Mouse (Mus musculus): Measurements from ENCODE around the gene Sytl1.

The Sytl1 gene

DNA sequence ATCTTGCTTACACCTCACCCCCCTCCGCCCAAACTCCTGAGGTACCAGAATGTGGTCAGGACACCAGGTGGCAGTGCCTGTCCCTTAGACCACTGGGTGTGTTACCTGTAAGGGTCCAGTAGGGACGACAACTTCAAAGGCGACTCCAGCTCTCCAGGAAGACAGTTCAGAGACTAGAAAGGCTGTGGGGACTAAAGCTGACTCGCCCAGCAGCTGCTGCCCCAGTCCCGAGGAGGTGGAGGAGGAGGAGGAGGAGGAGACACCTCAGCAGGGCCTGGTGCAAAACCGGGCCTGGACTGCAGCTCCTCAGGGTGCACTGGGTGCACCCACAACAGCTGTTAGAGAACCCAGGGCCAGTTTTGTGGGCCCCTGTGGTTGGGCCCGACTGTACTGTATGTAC, at the start of gene Sytl1:
Gene Sytl1 (minus strand): TSS at position 232 of the 400 bp plus-strand sequence.
- no peak for DNase-seq

DNA sequence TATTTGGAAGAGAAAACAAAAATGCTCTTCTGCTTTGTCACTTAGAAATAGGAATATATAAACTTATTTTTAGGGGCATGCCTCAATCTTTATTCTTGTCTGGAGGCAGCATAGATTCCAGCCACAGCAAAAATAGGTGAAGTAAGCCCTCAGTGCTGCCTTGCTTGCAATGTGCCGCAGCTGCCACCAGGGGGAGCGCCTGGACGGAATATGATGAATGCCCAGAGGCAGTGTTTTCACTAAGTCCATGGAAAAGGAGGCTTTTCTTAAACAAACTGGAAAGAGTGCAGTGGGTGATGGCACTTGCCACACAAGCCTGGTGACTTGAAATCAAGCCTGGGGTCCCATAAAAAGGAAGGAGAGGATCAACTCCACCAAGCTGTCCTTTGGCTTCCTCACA, 47.0 kb upstream of the Sytl1 start:
- DNase-seq: peak; percentile 90

DNA sequence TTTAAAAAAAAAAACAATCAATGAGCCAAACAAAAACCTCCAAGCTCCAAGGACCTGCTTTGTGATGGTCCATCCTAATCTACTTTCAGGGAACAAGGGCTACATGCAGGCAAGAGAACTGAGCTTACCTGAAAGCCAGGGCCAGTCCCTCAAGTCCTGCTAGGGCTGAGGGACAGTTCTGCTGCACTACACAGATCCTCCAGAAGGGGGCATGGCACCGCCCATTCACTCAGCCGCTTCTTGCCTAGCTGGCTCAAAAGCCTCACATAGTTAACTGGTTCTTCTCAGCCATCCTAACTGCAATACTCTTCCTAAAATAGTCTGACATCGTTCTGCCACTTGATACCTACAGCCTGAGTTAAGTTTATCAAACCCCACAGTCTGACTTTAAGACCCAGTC, 44.4 kb upstream of the Sytl1 start:
- DNase-seq: peak; percentile 67

DNA sequence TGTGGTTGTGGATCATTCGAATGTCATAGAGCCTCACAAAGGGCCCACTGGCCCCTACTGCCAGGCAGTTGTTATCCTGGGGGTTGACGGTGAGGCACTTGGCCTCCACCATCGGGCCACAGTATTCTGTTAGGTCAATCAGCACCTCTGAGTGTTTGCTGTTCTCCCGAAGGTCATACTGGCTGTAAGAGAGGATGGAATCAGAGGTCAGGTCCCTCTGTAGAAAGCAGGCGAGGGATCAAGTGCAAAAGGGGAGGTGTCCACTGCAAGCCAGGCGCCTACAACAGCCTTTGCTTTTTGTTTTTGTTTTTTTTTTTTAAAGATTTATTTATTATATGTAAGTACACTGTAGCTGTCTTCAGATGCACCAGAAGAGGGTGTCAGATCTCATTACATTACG, 42.9 kb upstream of the Sytl1 start:
- no peak for DNase-seq

DNA sequence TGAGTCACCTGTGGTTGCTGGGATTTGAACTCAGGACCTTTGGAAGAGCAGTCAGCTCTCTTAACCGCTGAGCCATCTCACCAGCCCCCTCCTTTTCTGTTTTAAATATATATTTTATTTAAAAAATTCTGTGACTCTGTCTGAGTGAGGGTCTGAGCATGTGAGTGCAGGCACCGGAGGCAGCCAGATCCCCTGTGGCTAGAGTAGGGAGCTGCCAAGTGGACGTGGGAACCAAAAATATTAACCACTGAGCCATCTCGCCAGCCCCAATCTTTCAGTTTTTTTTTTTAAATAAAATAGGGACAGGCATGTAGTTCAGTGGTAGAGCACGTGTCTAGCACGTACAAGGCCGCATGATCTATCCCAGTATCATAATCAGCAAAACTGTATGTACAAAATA, 41.9 kb upstream of the Sytl1 start:
- DNase-seq: no peak

DNA sequence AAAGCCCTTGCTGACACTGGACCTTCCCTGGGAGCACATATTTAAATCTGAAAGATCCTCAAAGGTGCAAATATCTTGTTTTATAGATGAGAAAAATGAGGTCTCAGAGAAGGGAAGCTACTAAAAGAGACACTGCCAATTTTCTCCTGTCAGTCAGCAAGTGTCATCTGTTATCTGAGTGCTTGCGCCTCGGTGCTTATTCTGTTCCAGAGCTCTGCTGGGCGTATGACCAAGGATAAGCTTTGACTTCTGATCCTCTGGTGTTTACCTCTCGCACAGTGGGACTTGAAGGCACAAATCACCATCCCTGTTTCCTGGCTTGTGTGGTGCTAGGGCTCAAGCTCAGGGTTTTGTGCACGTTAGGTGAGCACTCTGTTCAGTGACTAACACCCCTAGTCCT, 39.8 kb upstream of the Sytl1 start:
- DNase-seq: no peak

DNA sequence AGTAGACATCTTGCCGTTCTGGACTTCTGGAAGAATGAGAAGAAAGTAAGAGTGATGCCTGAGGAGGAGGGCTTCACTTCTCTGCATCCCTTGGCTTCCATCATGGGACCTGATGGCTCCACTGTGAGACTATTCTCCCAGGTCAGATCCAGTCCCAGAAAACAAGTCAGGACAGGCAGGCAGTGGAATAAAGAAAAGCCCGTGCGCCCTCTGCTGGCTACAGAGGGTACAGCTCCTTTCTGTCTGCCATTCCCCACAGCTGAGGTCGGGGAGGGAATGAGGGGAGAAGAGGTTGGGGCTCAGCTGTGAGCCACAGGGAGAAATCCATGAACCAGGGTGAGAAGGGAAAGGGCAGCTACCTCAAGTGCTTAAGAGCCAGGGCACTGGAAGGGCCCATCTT, 38.9 kb upstream of the Sytl1 start:
- peak; percentile 76 for DNase-seq

DNA sequence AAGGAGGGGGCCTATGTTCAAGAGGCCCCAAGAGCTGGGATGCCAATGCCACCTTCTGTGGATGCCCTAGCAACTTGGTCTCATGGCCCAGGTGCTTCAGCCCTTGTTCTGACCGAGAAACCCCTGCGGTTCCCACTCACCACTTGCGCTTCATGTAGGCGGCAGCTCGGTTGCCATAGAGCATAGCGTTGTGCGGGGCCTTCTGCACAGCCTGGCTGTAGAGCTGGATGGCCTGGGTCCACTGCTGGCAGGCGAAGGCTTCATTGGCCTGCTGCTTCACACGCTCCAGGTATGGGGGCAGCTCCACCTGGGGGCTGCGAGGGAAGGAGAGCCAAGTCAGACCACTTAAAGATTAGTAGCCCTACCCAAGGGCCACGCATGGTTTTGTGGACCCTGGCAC, 37.5 kb upstream of the Sytl1 start:
- no peak for DNase-seq

DNA sequence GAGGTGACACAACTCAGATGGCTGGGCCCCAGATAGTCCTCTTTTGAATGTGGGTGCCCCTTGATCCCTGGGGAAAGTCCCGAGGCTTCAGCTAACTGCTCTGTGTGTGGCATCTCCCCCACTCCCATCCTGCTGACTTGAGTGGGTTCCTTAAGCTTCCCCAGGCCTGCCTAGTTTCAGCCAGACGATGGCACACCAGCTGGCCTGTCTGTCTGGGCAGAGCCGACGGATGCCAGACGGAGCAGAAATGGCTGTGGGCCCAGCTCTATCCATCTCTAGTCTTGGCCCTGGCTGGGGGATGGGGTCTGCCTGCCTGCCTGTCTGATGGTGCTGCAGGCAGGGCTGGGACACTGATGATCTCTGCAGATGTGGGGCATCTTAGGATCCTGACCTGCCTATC, 36.8 kb upstream of the Sytl1 start:
- DNase-seq: no peak

DNA sequence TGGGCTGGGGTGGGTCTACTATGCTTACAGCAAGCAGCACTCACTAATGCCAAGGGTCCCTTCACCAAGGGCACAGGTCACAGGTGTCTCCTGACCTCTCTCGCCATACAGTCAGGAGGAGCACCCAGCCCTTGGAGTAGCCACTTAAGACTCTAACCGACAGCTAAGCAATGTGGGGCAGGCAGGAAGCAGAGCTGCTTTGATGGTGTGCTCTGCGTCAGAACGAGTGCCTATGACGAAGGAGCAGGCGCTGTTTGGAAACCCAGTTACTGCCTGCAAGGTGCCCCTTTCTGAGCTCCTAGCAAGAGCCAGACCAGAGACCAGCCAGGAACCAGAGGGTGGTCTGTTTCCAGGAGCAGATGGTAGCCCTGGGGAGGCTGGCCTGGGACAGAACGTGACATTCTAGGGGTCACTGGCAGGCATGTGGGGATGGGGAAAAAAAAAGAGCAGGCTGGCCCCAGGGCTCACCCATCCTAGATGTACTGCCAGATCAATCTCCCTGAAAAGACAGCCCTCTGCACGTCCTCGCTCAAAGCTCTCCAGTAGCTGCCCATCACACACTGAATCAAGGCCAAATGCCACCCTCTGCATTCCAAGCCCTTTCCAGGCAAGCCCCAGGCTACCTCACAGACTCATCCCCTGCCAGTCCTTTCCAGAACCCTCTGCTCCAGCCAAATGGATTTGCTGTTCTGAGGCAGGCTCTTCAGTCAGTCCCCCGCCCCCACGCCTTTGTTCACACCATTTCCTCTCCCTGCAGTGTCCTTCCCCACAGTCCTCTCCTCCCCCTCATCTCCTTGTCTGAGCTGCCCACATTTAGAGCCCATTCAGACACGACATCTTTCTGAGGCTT, 35.8 kb upstream of the Sytl1 start:
- DNase-seq: no peak

DNA sequence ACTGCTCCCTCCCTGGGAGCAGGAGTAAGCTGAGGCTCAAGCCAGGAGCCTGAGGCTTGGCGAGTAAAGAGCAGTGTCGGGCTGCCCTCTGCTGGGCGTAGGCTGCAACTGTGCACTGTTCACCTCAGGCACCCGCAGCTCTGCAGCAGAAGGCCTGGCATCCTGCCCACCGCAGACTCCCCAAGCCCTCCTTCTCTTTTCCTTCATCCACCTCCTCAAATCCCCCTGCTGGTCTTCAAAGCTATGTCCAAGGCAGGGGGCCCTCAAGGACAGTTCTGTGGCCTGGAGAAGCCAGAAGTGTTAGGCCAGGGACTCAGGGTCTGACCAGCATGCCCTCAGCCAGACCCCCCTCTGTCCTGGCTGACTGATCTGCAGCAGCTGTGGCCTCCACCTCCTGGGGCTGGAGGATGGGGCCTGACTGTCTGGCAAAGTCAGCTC, 34.9 kb upstream of the Sytl1 start:
- peak; percentile 84 for DNase-seq

DNA sequence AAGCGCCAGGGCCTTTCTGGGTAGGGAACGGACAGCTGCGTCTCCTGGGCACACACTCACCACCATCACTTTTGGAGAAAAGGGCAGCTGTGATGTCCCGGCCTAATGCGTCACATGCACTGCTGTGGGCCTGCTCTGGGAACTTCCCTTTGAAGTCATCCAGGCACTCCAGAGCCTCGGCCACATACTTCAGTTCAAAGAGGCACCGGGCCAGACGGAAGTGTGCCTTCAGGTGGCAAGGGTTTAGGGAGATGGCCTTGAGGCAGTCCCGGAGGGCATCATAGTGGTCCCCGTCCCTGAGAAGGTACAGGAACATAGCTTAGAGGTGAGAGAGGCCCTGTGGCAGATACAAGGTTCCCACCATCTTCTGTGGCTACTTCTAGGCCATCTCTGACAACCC, 34.4 kb upstream of the Sytl1 start:
- no peak for DNase-seq

DNA sequence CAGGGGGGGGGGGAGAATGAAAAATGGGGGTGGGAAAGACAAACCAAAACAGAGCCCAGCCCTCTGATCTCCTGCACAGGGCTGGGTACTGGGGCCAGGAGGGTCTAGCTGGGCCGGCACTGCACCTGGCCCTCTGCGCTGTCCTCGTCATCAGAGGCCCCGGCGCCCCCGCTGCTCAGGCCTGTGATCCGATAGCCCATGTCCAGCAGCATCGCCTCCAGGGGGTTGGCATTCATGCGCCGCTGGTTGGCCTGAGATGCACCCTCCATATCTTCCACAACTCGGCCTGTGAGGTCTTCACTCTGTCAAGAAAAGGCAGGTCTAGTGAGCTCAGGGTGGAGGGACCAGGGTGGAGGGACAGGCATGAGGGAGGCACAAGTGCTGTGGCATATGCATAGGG, 31.2 kb upstream of the Sytl1 start:
- no peak for DNase-seq

DNA sequence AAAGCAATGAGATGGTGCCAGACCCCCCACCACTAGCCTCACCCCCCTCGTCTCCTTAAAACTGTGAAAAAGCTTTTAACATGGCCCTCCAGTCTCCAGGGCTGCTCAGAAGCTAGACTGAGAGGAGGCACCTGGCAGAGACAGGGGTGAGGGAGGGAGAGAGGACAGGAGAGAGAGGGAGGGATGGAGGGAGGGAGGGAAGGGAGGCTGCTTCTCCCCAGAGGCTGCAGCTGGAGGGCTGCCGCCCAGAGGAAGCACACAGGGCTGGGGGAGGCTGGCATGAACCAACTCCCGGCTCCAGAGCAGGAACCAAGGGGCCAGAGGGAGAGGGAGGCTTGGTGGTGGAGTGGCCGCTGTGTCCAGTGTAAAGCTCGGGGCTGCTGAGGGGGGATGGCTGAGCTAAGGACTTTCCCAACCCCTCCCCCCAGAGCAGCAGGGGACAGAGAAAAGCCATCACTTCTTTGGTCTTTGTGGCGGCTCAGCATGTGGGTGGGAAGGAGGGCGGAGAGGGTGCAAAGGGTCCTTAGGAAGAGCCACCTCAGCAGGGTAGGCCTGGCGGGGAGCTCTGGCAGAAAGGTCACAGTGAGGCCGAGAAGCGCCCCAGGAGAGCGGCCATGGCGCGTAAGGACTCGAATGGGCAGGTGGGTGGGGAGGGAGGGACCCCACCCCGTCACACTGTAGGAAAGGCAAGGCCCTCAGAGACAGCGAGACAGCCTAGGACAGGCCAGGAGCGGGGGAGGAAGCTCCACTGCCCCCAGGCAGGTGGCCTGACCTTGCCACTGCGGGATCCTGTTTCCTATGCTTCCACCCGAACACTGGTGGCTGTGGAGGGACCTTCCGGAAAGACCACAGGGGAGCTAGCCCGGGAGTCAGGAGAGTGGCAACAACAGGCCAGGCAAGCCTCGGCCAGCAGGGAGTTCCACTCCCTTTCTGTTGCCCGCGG, 30.3 kb upstream of the Sytl1 start:
- no peak for DNase-seq

DNA sequence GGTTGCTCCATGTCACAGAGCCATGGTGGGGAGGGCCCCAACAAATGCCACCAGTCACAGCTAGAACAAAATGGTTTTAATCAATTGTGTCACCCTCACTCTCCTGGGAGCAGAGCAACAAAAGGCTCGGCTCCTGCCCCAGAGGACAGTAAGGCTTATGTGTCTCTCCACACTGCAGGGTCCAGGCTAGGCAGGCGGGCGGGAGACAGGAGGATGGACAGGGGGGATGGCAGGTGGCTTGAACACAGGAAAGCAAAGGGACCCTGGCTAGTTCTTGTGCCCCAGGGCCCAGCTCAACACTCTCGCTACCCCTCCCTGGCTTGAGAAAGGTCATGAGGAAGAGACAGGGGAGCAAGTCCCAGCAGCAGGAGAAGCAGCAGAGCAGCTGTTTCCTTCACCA, 29.5 kb upstream of the Sytl1 start:
- no peak for DNase-seq

DNA sequence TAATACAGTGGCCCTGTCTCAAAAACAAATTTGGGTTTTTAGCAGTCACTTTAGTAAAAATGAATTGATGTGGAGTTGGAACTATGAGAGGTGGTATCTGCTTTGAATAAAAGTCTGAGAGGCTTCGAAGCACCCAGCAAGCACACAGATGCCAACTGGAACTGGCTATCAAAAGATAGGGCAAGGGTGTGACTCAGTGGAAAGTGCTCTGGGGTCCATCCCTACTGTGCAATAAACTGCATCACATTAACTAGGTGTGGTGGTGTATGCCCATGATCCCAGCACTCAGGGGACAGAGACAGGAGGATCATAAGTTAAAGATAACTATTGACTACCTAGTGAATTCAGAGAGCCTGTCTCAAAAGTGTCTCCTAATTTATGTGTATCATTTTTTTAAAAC, 28.3 kb upstream of the Sytl1 start:
- no peak for DNase-seq

DNA sequence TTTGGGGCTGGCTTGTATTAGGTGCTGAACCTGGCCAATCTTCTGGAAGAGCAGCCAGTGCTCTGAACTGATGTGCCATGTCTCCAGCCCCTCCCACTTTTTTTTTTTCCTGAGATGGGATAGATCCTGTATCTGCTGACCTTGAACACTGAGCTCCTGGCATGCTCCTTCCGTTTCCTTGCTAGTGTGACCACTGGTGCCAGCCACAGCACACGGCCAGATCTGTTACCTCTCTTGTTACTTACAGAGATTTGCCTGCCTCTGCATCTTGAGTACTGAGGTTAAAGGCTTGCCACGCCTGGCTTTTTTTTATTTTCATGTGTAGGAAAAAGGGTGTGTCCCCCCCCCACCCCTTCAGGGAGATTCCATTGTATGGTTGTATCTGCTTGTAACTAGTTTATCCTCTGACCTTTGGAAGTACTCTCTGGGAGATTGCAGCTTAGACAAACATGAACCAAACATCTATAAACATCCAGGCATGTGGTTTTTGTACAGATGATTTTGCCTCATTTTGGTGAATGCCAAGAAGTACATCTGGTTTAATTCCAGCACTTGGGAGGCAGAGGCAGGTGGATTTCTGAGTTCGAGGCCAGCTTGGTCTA, 23.7 kb upstream of the Sytl1 start:
- DNase-seq: no peak

DNA sequence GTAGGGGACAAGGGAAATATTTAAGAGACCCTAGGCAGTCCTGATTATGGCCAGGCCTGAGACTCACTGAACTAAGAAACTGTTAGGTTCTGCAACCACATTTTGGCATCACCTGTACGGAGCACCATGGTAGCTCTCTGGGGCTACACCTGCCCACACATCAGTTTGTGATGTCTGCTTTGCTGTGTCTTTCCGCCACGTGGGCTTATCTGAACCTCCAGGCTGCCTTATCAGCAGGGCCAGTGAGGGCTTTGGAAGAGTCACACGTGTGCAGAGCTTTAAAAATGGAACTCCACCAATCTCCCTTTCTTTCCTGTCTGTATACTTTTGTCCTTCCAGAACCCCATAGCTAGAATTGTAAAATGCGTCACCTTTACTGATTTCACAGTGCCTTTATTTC, 23.0 kb upstream of the Sytl1 start:
- no peak for DNase-seq

DNA sequence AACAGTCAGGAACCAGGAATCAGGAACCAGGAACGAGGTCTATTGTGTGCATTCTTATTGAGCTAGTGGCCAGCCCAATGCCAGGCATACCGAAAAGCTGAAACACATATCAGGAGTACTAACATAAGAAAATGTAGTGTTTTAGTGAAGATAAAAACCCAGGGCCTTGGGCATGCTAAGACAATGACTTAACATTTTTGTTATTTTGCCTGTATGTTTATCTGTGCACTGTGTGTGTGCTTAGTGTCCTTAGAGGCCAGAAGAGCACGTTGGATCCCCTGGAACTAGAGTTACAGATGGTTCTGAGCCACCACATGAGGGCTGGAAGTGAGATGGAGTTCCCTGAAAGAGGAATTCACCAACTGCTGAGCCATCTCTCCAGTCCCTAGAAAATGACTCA, 22.4 kb upstream of the Sytl1 start:
- no peak for DNase-seq

DNA sequence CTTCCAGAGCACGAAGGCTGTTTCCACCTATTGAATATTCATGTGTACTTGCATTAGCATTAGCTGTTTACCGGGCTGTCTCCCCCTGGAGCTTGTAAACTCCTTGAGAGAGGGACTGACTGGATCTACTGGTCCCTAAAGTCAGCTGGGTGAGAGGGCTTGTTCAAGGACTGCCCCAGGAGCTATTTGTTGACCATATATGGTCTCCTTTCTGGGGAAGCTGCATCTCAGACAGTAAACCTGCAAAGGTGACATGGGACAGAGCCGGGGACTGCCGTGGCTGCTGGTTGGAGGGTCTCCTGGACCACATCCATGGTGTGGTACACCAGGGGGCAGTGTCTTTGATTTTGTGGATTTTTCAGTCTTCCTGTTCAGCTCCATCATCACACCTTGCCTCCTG, 19.7 kb upstream of the Sytl1 start:
- DNase-seq: no peak

DNA sequence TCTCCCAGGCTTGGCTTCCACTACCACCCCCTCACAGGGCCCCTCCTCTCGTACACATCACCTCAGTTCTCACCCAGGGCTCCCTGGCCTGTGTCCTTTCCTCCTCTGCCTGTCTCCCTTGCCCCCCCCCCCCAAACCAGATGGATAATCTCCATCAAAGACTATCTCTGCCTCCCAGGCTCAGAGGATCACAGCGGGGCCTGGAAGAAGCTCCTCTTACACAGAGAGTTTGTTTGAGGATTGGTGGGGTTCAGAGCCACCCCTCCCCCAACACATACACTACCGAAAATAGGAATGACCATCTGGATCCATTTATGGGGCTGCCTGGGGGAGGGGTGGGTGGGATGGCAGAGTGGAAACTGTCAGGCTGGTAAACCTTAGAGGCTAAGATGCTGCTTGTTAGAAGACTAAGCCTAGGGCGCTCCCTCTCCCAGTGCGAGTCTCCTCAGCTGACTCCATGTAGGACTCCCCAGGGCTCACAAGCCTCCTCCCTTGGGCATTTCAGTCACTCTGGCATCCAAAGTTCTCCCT, 19.1 kb upstream of the Sytl1 start:
- DNase-seq: no peak

DNA sequence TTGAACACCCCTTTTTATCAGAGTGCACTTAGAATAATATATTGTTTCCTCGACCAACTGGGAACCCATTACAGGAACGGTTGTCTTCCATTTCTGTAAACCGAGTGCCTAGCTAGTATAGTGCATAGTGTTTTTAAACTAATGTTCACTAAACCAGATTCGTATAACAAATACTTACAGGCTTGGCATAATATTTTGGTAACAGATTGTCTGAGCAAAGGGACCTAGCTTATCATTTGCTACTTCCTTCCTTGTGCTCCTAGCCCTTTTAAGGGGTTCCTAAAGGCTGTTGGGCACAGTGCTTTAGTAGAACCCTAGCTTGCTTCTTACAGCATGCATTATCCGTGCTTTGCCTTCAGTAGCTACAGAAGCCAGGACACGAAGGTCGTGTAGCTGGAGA, 18.6 kb upstream of the Sytl1 start:
- no peak for DNase-seq

DNA sequence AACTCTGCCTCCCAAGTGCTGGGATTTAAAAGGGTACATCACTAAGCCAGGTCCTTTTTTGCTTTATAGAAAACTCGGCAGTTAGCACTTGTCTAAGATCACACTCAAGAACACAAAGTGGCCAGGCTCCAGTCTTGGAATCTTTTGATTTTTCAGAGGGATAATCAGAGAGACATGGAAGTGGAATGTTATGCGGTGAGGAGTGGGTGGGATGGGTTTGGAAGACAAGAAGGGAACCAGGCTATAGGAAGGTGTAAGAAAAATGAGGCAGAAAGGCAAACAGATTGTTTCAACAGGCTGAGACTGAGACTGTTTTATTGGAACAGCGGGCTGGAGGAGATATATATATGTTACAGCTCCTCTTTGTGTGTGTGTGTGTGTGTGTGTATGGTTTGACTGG, 15.6 kb upstream of the Sytl1 start:
- no peak for DNase-seq
